Mouse (Mus musculus) hindbrain, embryonic 15.5 days (tissue): ENCODE results near the gene Cnot2. TPM values are rescaled to one million over a fixed set of nuclear protein-coding genes. Genes with fewer than 3 reads are reported as not detected.

Experiments
- ATAC-seq: fragments of 200-750 bp; cut with Nextera tagmentation; 2 replicates; pipeline ENCODE4 v1.8.0; 2017; ENCODE audit warnings: low read depth, moderate number of reproducible peaks, moderate TSS enrichment; ENCODE audit not compliant: low FRiP score
- H3K27ac ChIP-seq: fragments of 300-500 bp; sonication (generic); replicated peaks from 2 replicates; pipeline ENCODE4 v1.5.1; 2015; ENCODE audit warnings: mild to moderate bottlenecking, inconsistent platforms
- H3K27me3 ChIP-seq: fragments of 300-500 bp; sonication (generic); 2 replicates; pipeline ENCODE4 v1.6.1; 2015; ENCODE audit warnings: control low read depth, inconsistent platforms
- H3K36me3 ChIP-seq: fragments of 300-500 bp; sonication (generic); 2 replicates; pipeline ENCODE4 v1.6.1; 2015; ENCODE audit warnings: control low read depth, inconsistent platforms
- H3K4me1 ChIP-seq: fragments of 300-500 bp; sonication (generic); replicated peaks from 2 replicates; pipeline ENCODE4 v1.6.1; 2015; ENCODE audit warnings: control low read depth, inconsistent platforms
- H3K4me2 ChIP-seq: fragments of 300-500 bp; sonication (generic); 2 replicates; pipeline ENCODE4 v1.6.1; 2015; ENCODE audit warnings: moderate library complexity, mild to moderate bottlenecking, inconsistent platforms
- H3K4me3 ChIP-seq: fragments of 300-500 bp; sonication (generic); 2 replicates; pipeline ENCODE4 v1.5.1; 2015; ENCODE audit warnings: mild to moderate bottlenecking, inconsistent platforms
- H3K9ac ChIP-seq: fragments of 300-500 bp; sonication (generic); 2 replicates; pipeline ENCODE4 v1.6.1; 2015; ENCODE audit warnings: inconsistent platforms
- H3K9me3 ChIP-seq: fragments of 300-500 bp; sonication (generic); 2 replicates; pipeline ENCODE4 v1.6.1; 2016; ENCODE audit warnings: control low read depth, inconsistent platforms
- WGBS: fragments of 180-500 bp; shearing (Covaris S2); methylation state at CpG from one replicate; pipeline ENCODE4 v1.1.7; 2015; 5-methylcytosine and 5-hydroxymethylcytosine counted together
- microRNA-seq: library from miRNA; unstranded; fragments of <30 nt; microRNA quantifications from one replicate; pipeline ENCODE4, GENCODE M21; 2016
- polyA plus RNA-seq: library from polyadenylated mRNA; unstranded; fragments of >200 nt; fragmentation: Nextera tagmentation; extraction: Ambion mirVana; gene quantifications from 2 replicates; pipeline ENCODE4 v1.2.1, GENCODE M21; 2015

The Cnot2 gene
- polyA plus RNA-seq, 1 experiment from 2014 or later, result 83.5 TPM

- Histone ChIP-seq H3K4me1 (no peaks in the 10 kb centered on the region), H3K9me3 (no peaks in the 10 kb centered on the region), H3K9ac (no peak overlapping the region), H3K4me3 (no peak overlapping the region), H3K36me3 (0 out of 2 replicates have a peak, but pooled peaks cover 3% of the 10 kb centered on the region), H3K4me2 (no peak overlapping the region), H3K27me3 (no peaks in the 10 kb centered on the region), H3K27ac (no peak overlapping the region)
- ATAC-seq, result no peak
- WGBS, result 94% methylated on average over 10 of the region's 10 CpGs
These were observed 136.9 kb downstream of the Cnot2 start for GRCm38 (mm10) chr10:116444371-116444770.

GRCm38 (mm10) chr10:116440946-116441345 lies 140.4 kb downstream of the Cnot2 start:
- Histone ChIP-seq H3K4me3 (no peak overlapping the region), H3K36me3 (peaks cover 8% of the 10 kb centered on the region), H3K27ac (no peak overlapping the region), H3K27me3 (no peaks in the 10 kb centered on the region), H3K4me1 (no peaks in the 10 kb centered on the region), H3K9ac (no peak overlapping the region), H3K4me2 (no peak overlapping the region), H3K9me3 (no peaks in the 10 kb centered on the region)
- ATAC-seq, result no peak
- 94% methylated on average over 7 of the region's 7 CpGs for WGBS

GRCm38 (mm10) chr10:116440088-116440487 lies 141.2 kb downstream of the Cnot2 start:
- no peaks in the 10 kb centered on the region for H3K4me1 ChIP-seq
- no peak for ATAC-seq
- no peak overlapping the region for H3K4me2 ChIP-seq
- H3K9ac ChIP-seq, result no peak overlapping the region
- H3K36me3 ChIP-seq, result peaks cover 8% of the 10 kb centered on the region
- 90% methylated on average over 10 of the region's 10 CpGs for WGBS
- H3K27me3 ChIP-seq, result no peaks in the 10 kb centered on the region
- no peaks in the 10 kb centered on the region for H3K9me3 ChIP-seq
- no peak overlapping the region for H3K4me3 ChIP-seq
- H3K27ac ChIP-seq, result no peak overlapping the region

- H3K4me1 ChIP-seq, result no peaks in the 10 kb centered on the region
- H3K36me3 ChIP-seq, result peaks cover 5% of the 10 kb centered on the region
- H3K27ac ChIP-seq, result no peak overlapping the region
- H3K4me3 ChIP-seq, result no peak overlapping the region
- ATAC-seq, result no peak
- H3K9ac ChIP-seq, result no peak overlapping the region
- H3K27me3 ChIP-seq, result no peaks in the 10 kb centered on the region
- WGBS, result 83% methylated on average over 12 of the region's 12 CpGs
- H3K9me3 ChIP-seq, result no peaks in the 10 kb centered on the region
- no peak overlapping the region for H3K4me2 ChIP-seq
These were observed 145.9 kb downstream of the Cnot2 start for GRCm38 (mm10) chr10:116435455-116435854.

Small RNAs within 50 kb of the gene (microRNA-seq; reads per million reads assigned to microRNA genes)
- not detected for gene Gm25190

Other genes starting within 250 kb of the Cnot2 start
- 30.1 and 34.9 TPM in 2 replicates for gene Kcnmb4, start 107.6 kb downstream of the Cnot2 start, polyA plus RNA-seq